Mouse (Mus musculus): ENCODE results near the gene Art4. TPM values are rescaled to one million over a fixed set of nuclear protein-coding genes. Genes with fewer than 3 reads are reported as not detected.

Gene Art4
- polyA plus RNA-seq, 1 experiment from 2014 or later, result 1.2 TPM

DNA sequence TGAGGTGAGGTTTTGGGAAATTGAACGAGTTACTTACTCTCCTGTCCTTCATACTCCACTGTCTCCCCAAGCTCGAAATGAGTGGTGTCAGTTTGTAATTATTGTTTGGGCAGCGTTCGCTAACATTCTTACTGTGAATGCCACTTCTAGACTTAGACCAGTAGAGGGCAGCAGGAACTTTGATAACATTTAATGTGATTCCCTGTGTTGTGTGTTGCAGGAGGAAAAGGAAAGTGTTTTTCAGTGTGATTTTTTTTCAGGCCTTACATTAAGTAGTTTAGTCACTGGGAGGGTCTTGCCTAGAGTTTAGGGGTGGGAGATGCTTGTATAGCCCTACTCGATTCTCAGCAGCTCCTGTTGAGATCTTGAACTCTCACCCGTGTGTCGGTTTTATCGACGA is 3.5 kb upstream of the Art4 start:
- no peaks in the 10 kb centered on the region for H3K9me3 ChIP-seq (replicated peaks; ENCODE audit: control insufficient read depth, low read length)
- no peaks in the 10 kb centered on the region for H3K36me3 ChIP-seq (replicated peaks; ENCODE audit: control insufficient read depth, insufficient read depth, low read depth, low read length)
- ATAC-seq (replicated peaks; ENCODE audit: insufficient number of reproducible peaks, low FRiP score, low TSS enrichment, low read depth), result no peak; the same call in 1 of the 2 replicates
- peaks cover 2% of the 10 kb centered on the region; the same call in 1 of the 2 replicates for H3K4me1 ChIP-seq (ENCODE audit: control insufficient read depth, insufficient read depth, low read length)
- no peak overlapping the region for H3K27ac ChIP-seq (replicated peaks; ENCODE audit: low read depth, low read length)
- H3K4me3 ChIP-seq (ENCODE audit: low read depth, low read length), result no peak overlapping the region
- no peak overlapping the region for H3K4me2 ChIP-seq (ENCODE audit: low read depth, low read length)
- H3K27me3 ChIP-seq (ENCODE audit: control insufficient read depth, insufficient read depth, low read length), result no peaks in the 10 kb centered on the region
- H3K9ac ChIP-seq (replicated peaks; ENCODE audit: low read length), result no peak overlapping the region
- DNase-seq (ENCODE audit: low spot score), result peak; percentile 86
- 51% methylated on average over 9 of the region's 9 CpGs for WGBS

DNA sequence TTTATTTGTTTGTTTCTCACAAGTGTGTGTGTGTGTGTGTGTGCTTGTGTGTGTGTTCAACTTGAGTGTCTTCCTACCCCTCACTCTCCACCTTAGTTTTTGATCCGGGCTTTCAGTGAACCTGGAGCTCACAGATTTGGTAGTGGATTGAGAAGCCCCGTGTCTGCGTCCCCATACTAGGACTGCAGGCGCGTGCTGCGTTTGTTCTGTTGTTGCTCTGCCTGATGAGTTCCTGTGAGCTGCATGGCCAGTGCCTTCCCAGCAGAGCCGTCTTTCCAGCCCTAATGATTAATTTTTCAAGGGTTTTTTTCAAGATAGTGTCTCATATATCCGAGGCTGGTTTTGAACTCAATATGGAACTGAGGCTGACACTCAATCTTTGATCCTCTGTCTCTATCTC is 887 bp upstream of the Art4 start:
- Histone ChIP-seq H3K36me3 (replicated peaks; ENCODE audit: control insufficient read depth, insufficient read depth, low read depth, low read length) (no peaks in the 10 kb centered on the region), H3K9me3 (replicated peaks; ENCODE audit: control insufficient read depth, low read length) (no peaks in the 10 kb centered on the region), H3K27ac (replicated peaks; ENCODE audit: low read depth, low read length) (no peak overlapping the region), H3K4me3 (ENCODE audit: low read depth, low read length) (no peak overlapping the region), H3K9ac (replicated peaks; ENCODE audit: low read length) (no peak overlapping the region), H3K27me3 (ENCODE audit: control insufficient read depth, insufficient read depth, low read length) (no peaks in the 10 kb centered on the region), H3K4me1 (ENCODE audit: control insufficient read depth, insufficient read depth, low read length) (peaks cover 2% of the 10 kb centered on the region; the same call in 1 of the 2 replicates), H3K4me2 (ENCODE audit: low read depth, low read length) (no peak overlapping the region)
- ATAC-seq (replicated peaks; ENCODE audit: insufficient number of reproducible peaks, low FRiP score, low TSS enrichment, low read depth) (no peak), DNase-seq (ENCODE audit: low spot score) (no peak)
- 74% methylated on average over 8 of the region's 8 CpGs for WGBS

DNA sequence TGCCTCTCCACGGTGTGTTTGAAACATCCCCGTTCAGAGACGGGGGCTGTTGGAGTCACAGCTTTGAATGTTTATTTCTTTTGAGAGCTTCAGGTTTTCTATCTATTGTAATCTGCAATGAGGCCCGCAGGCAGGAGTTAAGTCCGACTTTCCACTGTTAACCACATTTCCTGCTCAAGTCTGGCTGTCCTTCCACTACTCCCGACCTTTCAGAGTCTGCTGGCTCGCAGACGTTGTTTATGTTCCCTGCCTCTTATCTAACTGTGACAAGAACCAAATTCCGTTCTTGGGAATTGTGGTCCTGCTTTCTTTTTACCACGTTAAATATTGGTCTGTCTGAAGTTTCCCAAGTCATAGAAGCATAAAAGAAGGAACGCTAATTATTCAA is 334 bp upstream of the Art4 start:
- 35% methylated on average over 11 of the region's 11 CpGs for WGBS
- ATAC-seq (replicated peaks; ENCODE audit: insufficient number of reproducible peaks, low FRiP score, low TSS enrichment, low read depth) (no peak), DNase-seq (ENCODE audit: low spot score) (no peak)
- no peaks in the 10 kb centered on the region for H3K36me3 ChIP-seq (replicated peaks; ENCODE audit: control insufficient read depth, insufficient read depth, low read depth, low read length)
- no peak overlapping the region for H3K4me3 ChIP-seq (ENCODE audit: low read depth, low read length)
- H3K9ac ChIP-seq (replicated peaks; ENCODE audit: low read length), result no peak overlapping the region
- no peak overlapping the region for H3K4me2 ChIP-seq (ENCODE audit: low read depth, low read length)
- no peaks in the 10 kb centered on the region for H3K27me3 ChIP-seq (ENCODE audit: control insufficient read depth, insufficient read depth, low read length)
- H3K9me3 ChIP-seq (replicated peaks; ENCODE audit: control insufficient read depth, low read length), result no peaks in the 10 kb centered on the region
- peaks cover 2% of the 10 kb centered on the region; the same call in 1 of the 2 replicates for H3K4me1 ChIP-seq (ENCODE audit: control insufficient read depth, insufficient read depth, low read length)
- H3K27ac ChIP-seq (replicated peaks; ENCODE audit: low read depth, low read length), result no peak overlapping the region

DNA sequence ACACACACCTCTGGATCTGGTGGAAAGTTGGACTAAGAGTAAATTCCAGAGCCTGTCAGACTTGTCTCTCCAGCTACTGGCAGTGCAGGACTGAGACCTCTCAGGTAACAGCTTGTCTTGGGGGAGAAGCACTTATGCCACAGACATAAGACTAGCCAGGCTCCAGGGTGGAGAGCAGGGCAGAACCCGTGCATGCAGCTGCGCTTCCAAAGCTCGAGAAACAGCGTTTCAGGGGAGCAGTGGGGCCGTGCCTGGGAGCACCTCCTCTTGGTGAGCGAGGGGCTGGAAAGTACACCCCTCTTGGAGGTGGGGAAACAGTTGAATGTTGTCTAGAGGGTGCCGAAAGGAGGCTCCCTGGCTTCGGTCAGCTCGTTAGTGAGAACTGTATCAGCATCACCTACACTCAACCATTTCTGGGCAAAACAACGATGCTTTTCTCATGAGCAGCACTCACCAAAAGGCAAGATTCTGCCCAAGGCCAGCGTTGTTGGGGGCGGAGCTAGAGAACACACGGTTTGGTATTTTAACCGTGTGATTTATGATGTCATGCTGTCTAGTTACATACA is 1.4 kb downstream of the Art4 start:
- DNase-seq (ENCODE audit: low spot score), result peak; percentile 53
- no peaks in the 10 kb centered on the region for H3K27me3 ChIP-seq (ENCODE audit: control insufficient read depth, insufficient read depth, low read length)
- no peaks in the 10 kb centered on the region for H3K36me3 ChIP-seq (replicated peaks; ENCODE audit: control insufficient read depth, insufficient read depth, low read depth, low read length)
- no peak for ATAC-seq (replicated peaks; ENCODE audit: insufficient number of reproducible peaks, low FRiP score, low TSS enrichment, low read depth)
- H3K27ac ChIP-seq (replicated peaks; ENCODE audit: low read depth, low read length), result no peak overlapping the region
- H3K4me1 ChIP-seq (ENCODE audit: control insufficient read depth, insufficient read depth, low read length), result peaks cover 2% of the 10 kb centered on the region; the same call in 1 of the 2 replicates
- 62% methylated on average over 14 of the region's 14 CpGs for WGBS
- no peaks in the 10 kb centered on the region for H3K9me3 ChIP-seq (replicated peaks; ENCODE audit: control insufficient read depth, low read length)
- no peak overlapping the region; the same call in 1 of the 2 replicates for H3K4me2 ChIP-seq (ENCODE audit: low read depth, low read length)
- H3K9ac ChIP-seq (replicated peaks; ENCODE audit: low read length), result no peak overlapping the region
- H3K4me3 ChIP-seq (ENCODE audit: low read depth, low read length), result 0 out of 2 replicates have a peak overlapping the region, but pooled peaks have one; percentile 3

DNA sequence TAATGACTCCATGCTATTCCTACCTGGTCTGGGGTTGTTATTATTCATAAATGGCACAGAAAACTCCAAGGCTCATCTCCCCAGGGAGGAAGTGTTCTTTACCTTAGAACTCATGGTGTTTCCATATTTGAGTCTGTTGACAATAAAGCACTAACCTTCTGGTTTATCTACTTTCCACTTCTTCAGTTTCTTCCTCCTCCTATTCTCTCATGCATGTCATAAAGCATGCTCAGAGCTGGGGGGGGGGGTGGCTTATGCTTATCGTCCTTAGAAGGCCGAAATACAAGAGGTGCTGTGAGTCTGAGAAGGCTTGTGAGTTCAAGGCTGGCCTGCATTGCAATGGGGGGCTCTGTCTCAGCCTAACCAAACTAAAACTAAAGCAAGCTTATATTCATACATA is 2.4 kb downstream of the Art4 start:
- no peaks in the 10 kb centered on the region for H3K27me3 ChIP-seq (ENCODE audit: control insufficient read depth, insufficient read depth, low read length)
- no peak overlapping the region for H3K9ac ChIP-seq (replicated peaks; ENCODE audit: low read length)
- no peak overlapping the region for H3K4me2 ChIP-seq (ENCODE audit: low read depth, low read length)
- 84% methylated on average over 2 of the region's 2 CpGs for WGBS
- no peak overlapping the region for H3K4me3 ChIP-seq (ENCODE audit: low read depth, low read length)
- no peak for DNase-seq (ENCODE audit: low spot score)
- H3K36me3 ChIP-seq (replicated peaks; ENCODE audit: control insufficient read depth, insufficient read depth, low read depth, low read length), result no peaks in the 10 kb centered on the region
- H3K9me3 ChIP-seq (replicated peaks; ENCODE audit: control insufficient read depth, low read length), result no peaks in the 10 kb centered on the region
- no peak for ATAC-seq (replicated peaks; ENCODE audit: insufficient number of reproducible peaks, low FRiP score, low TSS enrichment, low read depth)
- peaks cover 2% of the 10 kb centered on the region; the same call in 1 of the 2 replicates for H3K4me1 ChIP-seq (ENCODE audit: control insufficient read depth, insufficient read depth, low read length)
- H3K27ac ChIP-seq (replicated peaks; ENCODE audit: low read depth, low read length), result no peak overlapping the region

DNA sequence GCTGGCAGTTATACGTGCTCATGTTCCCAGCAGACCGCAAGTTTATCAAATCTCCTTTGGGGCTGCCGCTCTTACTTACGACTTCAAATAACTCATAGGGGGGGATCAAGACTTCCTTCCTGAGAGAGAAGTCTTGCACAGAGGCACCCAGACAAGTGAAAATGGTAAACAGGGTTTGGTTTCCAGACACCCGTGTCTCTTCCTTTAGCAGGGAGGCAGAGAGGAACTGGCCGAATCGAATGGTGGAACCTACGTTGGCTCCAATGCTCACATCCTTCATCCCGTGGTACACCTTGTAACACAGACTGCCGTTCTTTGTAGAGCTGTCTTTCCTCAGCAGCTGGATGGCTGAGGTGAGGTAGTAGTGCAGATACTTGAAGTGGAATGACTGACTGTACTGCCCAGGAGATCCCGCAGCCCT is 3.2 kb downstream of the Art4 start:
- H3K4me2 ChIP-seq (ENCODE audit: low read depth, low read length), result no peak overlapping the region
- no peak overlapping the region for H3K4me3 ChIP-seq (ENCODE audit: low read depth, low read length)
- H3K9me3 ChIP-seq (replicated peaks; ENCODE audit: control insufficient read depth, low read length), result no peaks in the 10 kb centered on the region
- ATAC-seq (replicated peaks; ENCODE audit: insufficient number of reproducible peaks, low FRiP score, low TSS enrichment, low read depth) (no peak), DNase-seq (ENCODE audit: low spot score) (no peak)
- H3K9ac ChIP-seq (replicated peaks; ENCODE audit: low read length), result no peak overlapping the region
- H3K36me3 ChIP-seq (replicated peaks; ENCODE audit: control insufficient read depth, insufficient read depth, low read depth, low read length), result no peaks in the 10 kb centered on the region
- H3K27me3 ChIP-seq (ENCODE audit: control insufficient read depth, insufficient read depth, low read length), result no peaks in the 10 kb centered on the region
- WGBS, result 82% methylated on average over 11 of the region's 11 CpGs
- H3K4me1 ChIP-seq (ENCODE audit: control insufficient read depth, insufficient read depth, low read length), result peaks cover 2% of the 10 kb centered on the region; the same call in 1 of the 2 replicates
- no peak overlapping the region for H3K27ac ChIP-seq (replicated peaks; ENCODE audit: low read depth, low read length)

DNA sequence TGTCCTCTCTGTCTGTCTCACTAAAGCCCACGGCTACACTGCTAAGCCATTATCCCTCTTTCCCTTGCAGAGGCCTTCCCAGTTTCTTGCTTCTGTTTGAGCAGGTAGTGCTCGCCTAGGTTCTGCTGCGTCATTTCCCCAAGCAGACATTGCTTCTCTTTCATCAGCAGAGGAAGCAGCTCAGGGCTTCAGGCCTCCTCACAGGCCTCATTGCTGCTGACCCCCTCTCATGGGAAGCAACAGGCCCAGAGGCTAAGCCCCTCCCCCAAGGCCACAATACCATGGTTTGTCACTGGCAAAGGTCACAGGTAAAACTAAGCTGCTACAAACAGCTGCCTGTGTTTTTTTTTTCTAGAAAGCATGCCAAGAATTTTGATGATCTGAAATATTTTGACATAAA is 4.8 kb downstream of the Art4 start:
- no peak overlapping the region for H3K9ac ChIP-seq (replicated peaks; ENCODE audit: low read length)
- no peak overlapping the region for H3K4me3 ChIP-seq (ENCODE audit: low read depth, low read length)
- H3K9me3 ChIP-seq (replicated peaks; ENCODE audit: control insufficient read depth, low read length), result no peaks in the 10 kb centered on the region
- H3K4me1 ChIP-seq (ENCODE audit: control insufficient read depth, insufficient read depth, low read length), result peaks cover 2% of the 10 kb centered on the region; the same call in 1 of the 2 replicates
- no peak overlapping the region for H3K27ac ChIP-seq (replicated peaks; ENCODE audit: low read depth, low read length)
- ATAC-seq (replicated peaks; ENCODE audit: insufficient number of reproducible peaks, low FRiP score, low TSS enrichment, low read depth), result no peak
- no peaks in the 10 kb centered on the region for H3K36me3 ChIP-seq (replicated peaks; ENCODE audit: control insufficient read depth, insufficient read depth, low read depth, low read length)
- H3K4me2 ChIP-seq (ENCODE audit: low read depth, low read length), result no peak overlapping the region
- WGBS, result 27% methylated on average over 3 of the region's 3 CpGs
- no peaks in the 10 kb centered on the region for H3K27me3 ChIP-seq (ENCODE audit: control insufficient read depth, insufficient read depth, low read length)
- peak; percentile 47 for DNase-seq (ENCODE audit: low spot score)

DNA sequence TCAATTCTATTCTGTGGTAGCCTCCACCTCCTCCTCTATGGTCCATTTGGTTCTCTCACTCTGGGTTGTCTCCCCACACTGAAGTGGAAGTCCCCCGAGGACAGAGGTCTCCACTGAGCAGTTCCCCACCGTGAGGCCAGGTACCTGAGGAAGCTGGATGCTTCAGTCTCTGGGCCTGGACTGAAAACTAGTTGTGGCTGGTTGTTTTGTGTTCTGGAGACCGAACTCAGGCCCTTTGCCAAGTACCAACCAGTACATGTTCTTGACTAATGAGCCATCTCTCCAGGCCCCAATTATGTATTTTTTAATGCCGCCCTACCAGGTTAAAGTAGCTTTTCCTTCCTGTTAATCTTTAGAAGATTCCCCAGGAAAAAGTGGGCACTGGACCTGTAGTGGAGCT is 5.2 kb downstream of the Art4 start:
- no peak overlapping the region for H3K27ac ChIP-seq (replicated peaks; ENCODE audit: low read depth, low read length)
- no peak overlapping the region for H3K4me3 ChIP-seq (ENCODE audit: low read depth, low read length)
- ATAC-seq (replicated peaks; ENCODE audit: insufficient number of reproducible peaks, low FRiP score, low TSS enrichment, low read depth), result no peak

More for the DNA sequence above, 5.2 kb downstream of the Art4 start:
- no peaks in the 10 kb centered on the region; the same call in 1 of the 2 replicates for H3K4me1 ChIP-seq (ENCODE audit: control insufficient read depth, insufficient read depth, low read length)
- no peak overlapping the region for H3K9ac ChIP-seq (replicated peaks; ENCODE audit: low read length)
- no peaks in the 10 kb centered on the region for H3K9me3 ChIP-seq (replicated peaks; ENCODE audit: control insufficient read depth, low read length)
- no peaks in the 10 kb centered on the region for H3K27me3 ChIP-seq (ENCODE audit: control insufficient read depth, insufficient read depth, low read length)
- no peak for DNase-seq (ENCODE audit: low spot score)
- WGBS, result 79% methylated on average over 4 of the region's 4 CpGs
- H3K36me3 ChIP-seq (replicated peaks; ENCODE audit: control insufficient read depth, insufficient read depth, low read depth, low read length), result no peaks in the 10 kb centered on the region
- H3K4me2 ChIP-seq (ENCODE audit: low read depth, low read length), result no peak overlapping the region
